Mouse (Mus musculus) CH12.LX (cell line): ENCODE data around the gene Gm10645. TPM values are rescaled to one million over a fixed set of nuclear protein-coding genes. Genes with fewer than 3 reads are reported as not detected.

Experiments used
- DNase-seq: peaks from one replicate; pipeline ENCODE4 v3.0.0-alpha.2; 2013; ENCODE audit errors: extremely low read depth
- H3K27ac ChIP-seq: 2 replicates; pipeline ENCODE4 v1.5.1; 2012; ENCODE audit warnings: low read depth, mild to moderate bottlenecking, control low read depth, moderate library complexity; ENCODE audit not compliant: insufficient read depth
- H3K27me3 ChIP-seq: replicated peaks from 2 replicates; pipeline ENCODE3; 2012; ENCODE audit warnings: inconsistent platforms
- H3K36me3 ChIP-seq, 2 experiments: replicated peaks in 1 of 2; 2 replicates each; pipeline versions ENCODE3 to v1.6.1; 2012; ENCODE audit warnings: inconsistent platforms in 1 of 2, low read length in 1 of 2, mild to moderate bottlenecking in 1 of 2, mixed read lengths in 1 of 2, moderate library complexity in 1 of 2; ENCODE audit not compliant: control insufficient read depth in 1 of 2, insufficient read depth in 1 of 2
- H3K4me1 ChIP-seq, 2 experiments: 2 replicates each; pipeline ENCODE4 v1.6.1; 2012; ENCODE audit warnings: inconsistent platforms in 1 of 2, moderate library complexity in 1 of 2; ENCODE audit not compliant: insufficient read depth in 2 of 2, control insufficient read depth in 1 of 2
- H3K4me2 ChIP-seq: 2 replicates; pipeline ENCODE4 v1.6.1; 2012; ENCODE audit warnings: low read depth, mild to moderate bottlenecking, control low read depth; ENCODE audit not compliant: poor library complexity, insufficient read depth, severe bottlenecking
- H3K4me3 ChIP-seq, 3 experiments: fragments of 150-350 bp in 1 of 3; sonication (generic) in 1 of 3; replicated peaks in 1 of 3; 2 replicates each; pipeline versions ENCODE3 to v1.5.1; 2011 to 2012; ENCODE audit warnings: low read depth in 2 of 3, low read length in 2 of 3, mild to moderate bottlenecking in 2 of 3, moderate library complexity in 2 of 3, control low read depth in 1 of 3, improper control_type of control experiment in 1 of 3, inconsistent platforms in 1 of 3, mixed read lengths in 1 of 3; ENCODE audit not compliant: poor library complexity in 1 of 3
- H3K79me2 ChIP-seq: replicated peaks from 2 replicates; pipeline ENCODE4 v1.6.1; 2012; ENCODE audit warnings: mild to moderate bottlenecking, moderate library complexity; ENCODE audit not compliant: control insufficient read depth, poor library complexity, insufficient read depth, severe bottlenecking; ENCODE audit errors: extremely low read depth
- H3K9ac ChIP-seq: 2 replicates; pipeline ENCODE4 v1.6.1; 2012; ENCODE audit warnings: low read depth, mild to moderate bottlenecking, control low read depth, moderate library complexity; ENCODE audit not compliant: insufficient read depth
- H3K9me3 ChIP-seq: replicated peaks from 2 replicates; pipeline ENCODE3; 2012; ENCODE audit warnings: low read length, inconsistent platforms, mixed read lengths
- BHLHE40 ChIP-seq: IDR thresholded peaks from 2 replicates; pipeline ENCODE4 v1.6.1; 2011; ENCODE audit warnings: mild to moderate bottlenecking, low read depth, low read length, improper control_type of control experiment
- CTCF ChIP-seq, 2 experiments: IDR thresholded peaks in 1 of 2; conservative IDR thresholded peaks in 1 of 2; 2 replicates each; pipeline ENCODE4 v1.5.1; 2011 to 2012; ENCODE audit warnings: low read depth in 2 of 2, low read length in 2 of 2, improper control_type of control experiment in 1 of 2, inconsistent platforms in 1 of 2, mild to moderate bottlenecking in 1 of 2, moderate library complexity in 1 of 2
- ETS1 ChIP-seq: conservative IDR thresholded peaks from 2 replicates; pipeline ENCODE4 v1.6.1; 2012; ENCODE audit warnings: low read depth, mild to moderate bottlenecking, inconsistent platforms, low read length, improper control_type of control experiment, moderate library complexity
- IRF4 ChIP-seq: IDR thresholded peaks from 2 replicates; pipeline ENCODE4 v1.6.1; 2014; ENCODE audit warnings: low read depth, mild to moderate bottlenecking, inconsistent platforms, low read length, improper control_type of control experiment
- MAX ChIP-seq: IDR thresholded peaks from 2 replicates; pipeline ENCODE4 v1.6.1; 2011; ENCODE audit warnings: low read length, improper control_type of control experiment
- MAZ ChIP-seq: IDR thresholded peaks from 2 replicates; pipeline ENCODE4 v1.6.1; 2012; ENCODE audit warnings: low read depth, mild to moderate bottlenecking, inconsistent platforms, low read length, improper control_type of control experiment, moderate library complexity
- MEF2A ChIP-seq: IDR thresholded peaks from 2 replicates; pipeline ENCODE4 v1.6.1; 2014; ENCODE audit warnings: low read depth, mild to moderate bottlenecking, inconsistent platforms, low read length, improper control_type of control experiment, borderline replicate concordance
- POLR2AphosphoS2 ChIP-seq: IDR thresholded peaks from 2 replicates; pipeline ENCODE4 v1.6.1; 2011; ENCODE audit warnings: low read depth, low read length, improper control_type of control experiment
- RAD21 ChIP-seq: IDR thresholded peaks from 2 replicates; pipeline ENCODE4 v1.6.1; 2011; ENCODE audit warnings: low read depth, mild to moderate bottlenecking, low read length, improper control_type of control experiment, moderate library complexity
- RCOR1 ChIP-seq: conservative IDR thresholded peaks from 2 replicates; pipeline ENCODE4 v1.6.1; 2012; ENCODE audit warnings: low read depth, mild to moderate bottlenecking, inconsistent platforms, low read length, improper control_type of control experiment
- SMC3 ChIP-seq: IDR thresholded peaks from 2 replicates; pipeline ENCODE4 v1.6.1; 2011; ENCODE audit warnings: low read depth, low read length, improper control_type of control experiment
- TBP ChIP-seq: conservative IDR thresholded peaks from 2 replicates; pipeline ENCODE4 v1.6.1; 2011; ENCODE audit warnings: low read depth, low read length, improper control_type of control experiment
- ZKSCAN1 ChIP-seq: IDR thresholded peaks from 2 replicates; pipeline ENCODE4 v1.6.1; 2012; ENCODE audit warnings: low read depth, inconsistent platforms, low read length, improper control_type of control experiment, borderline replicate concordance
- dilution Hi-C: fragments of 300-500 bp; cut with MboI; formaldehyde crosslinking; loops from 2 replicates; pipeline ENCODE4 v1.14.3; 2020; ENCODE audit warnings: low sequenced_read_pairs; ENCODE audit not compliant: extremely low pct_unique_long_range_greater_than_20kb, extremely low pct_ligation_motif_present
- in situ Hi-C: fragments of 300-500 bp; cut with MboI; formaldehyde crosslinking; loops from 3 replicates; pipeline ENCODE4 v1.14.3; 2019; ENCODE audit warnings: low sequenced_read_pairs, low pct_ligation_motif_present, low pct_unique_long_range_greater_than_20kb, mixed read lengths
- polyA plus RNA-seq: library from polyadenylated mRNA; unstranded; fragments of >175 nt; gene quantifications from 2 replicates; pipeline ENCODE4 v1.2.1, GENCODE M21; 2012; ENCODE audit warnings: low read depth; ENCODE audit not compliant: insufficient read length
- total RNA-seq, 2 experiments: library from RNA; depleted of rRNA; stranded (reverse); fragments of 300-350 nt in 1 of 2; fragments of >200 nt in 1 of 2; gene quantifications; 2 replicates each; pipeline ENCODE4 v1.2.3; 2012 to 2014

Gm10645 gene
- total and polyA plus RNA-seq, 3 experiments, result 0.81 TPM; not detected in 2

GRCm38 (mm10) chr8:83202946-83203345 lies 37.0 kb upstream of the Gm10645 start:
- H3K36me3 ChIP-seq, result no peaks in the 10 kb centered on the region
- H3K4me2 ChIP-seq, result no peak overlapping the region
- H3K9me3 ChIP-seq, result no peaks in the 10 kb centered on the region
- in situ Hi-C loops, result no loop called here
- no peak overlapping the region for H3K4me3 ChIP-seq
- TF ChIP-seq MAX (no peak), ZKSCAN1 (no peak), TBP (no peak), MEF2A (no peak), MAZ (no peak), RAD21 (no peak), POLR2AphosphoS2 (no peak), RCOR1 (no peak), SMC3 (no peak)
- H3K27me3 ChIP-seq, result no peaks in the 10 kb centered on the region
- no peak for DNase-seq
- peaks cover 9 to 12% of the 10 kb centered on the region in 2 experiments for H3K4me1 ChIP-seq
- H3K27ac ChIP-seq, result no peak overlapping the region
- H3K79me2 ChIP-seq, result no peaks in the 10 kb centered on the region
- H3K9ac ChIP-seq, result no peak overlapping the region
- dilution Hi-C loops, result no loop called here

GRCm38 (mm10) chr8:83200191-83201177 lies 34.5 kb upstream of the Gm10645 start:
- Histone ChIP-seq H3K4me1 (peaks cover 6 to 12% of the 10 kb centered on the region in 2 experiments), H3K4me2 (peak overlapping the region; percentile 64), H3K27ac (no peak overlapping the region), H3K9ac (peak overlapping the region; percentile 10; the same call in 1 of the 2 replicates), H3K79me2 (no peaks in the 10 kb centered on the region)
- dilution Hi-C loops, result no loop called here
- TF ChIP-seq BHLHE40 (peak; percentile 36; the same call in 1 of the 2 replicates), ETS1 (peak; percentile 27; the same call in 1 of the 2 replicates), IRF4 (0 out of 2 replicates have a peak, but pooled peaks have one; percentile 20), CTCF (conservative IDR thresholded peaks at IDR 0.05 in 1 of 2, IDR thresholded peaks at IDR 0.05 in 1 of 2; ENCODE audit: low read depth in 2 of 2, low read length in 2 of 2) (no peak)
- TF ChIP-seq, all 38 proteins: peak for 3
- Histone ChIP-seq H3K4me3 (no peak overlapping the region), H3K9me3 (no peaks in the 10 kb centered on the region), H3K36me3 (no peaks in the 10 kb centered on the region), H3K27me3 (no peaks in the 10 kb centered on the region)
- in situ Hi-C loops, result no loop called here
- DNase-seq, result peak; percentile 51
